Mouse (Mus musculus) ovary, adult 10 weeks (tissue): Measurements from ENCODE around the gene Serpina1d. TPM values are rescaled to one million over a fixed set of nuclear protein-coding genes. Genes with fewer than 3 reads are reported as not detected.

ENCODE experiments used
- polyA plus RNA-seq: library from polyadenylated mRNA; stranded (reverse); fragments of 350-450 nt; fragmentation: Illumina TruSeq; extraction: RNeasy Lipid Tissue Mini Kit (QIAGEN cat#74804); gene quantifications from one replicate; pipeline ENCODE4 v1.2.3, GENCODE M21; 2014

Serpina1d gene
- polyA plus RNA-seq, result not detected

GRCm38 (mm10) chr12:103773246-103773851 is at the start of gene Serpina1d:
Gene Serpina1d (minus strand): TSS chr12:103773592.

Other genes starting within 250 kb of the Serpina1d start
- 3.4 TPM for gene Ppp4r4, start 241.3 kb downstream of the Serpina1d start, polyA plus RNA-seq
- not detected for gene Serpina10, start 142.1 kb downstream of the Serpina1d start, polyA plus RNA-seq
- 0.57 TPM for gene Serpina6, start 116.4 kb downstream of the Serpina1d start, polyA plus RNA-seq
- not detected for gene Serpina16, start 97.5 kb downstream of the Serpina1d start, polyA plus RNA-seq
- gene Serpina1f, start 78.1 kb downstream of the Serpina1d start, polyA plus RNA-seq, result not detected
- not detected for gene Serpina1b, start 56.8 kb upstream of the Serpina1d start, polyA plus RNA-seq
- gene Serpina1a, start 90.0 kb upstream of the Serpina1d start, polyA plus RNA-seq, result not detected
- not detected for gene Serpina1c, start 131.3 kb upstream of the Serpina1d start, polyA plus RNA-seq
- 20.9 TPM for gene Serpina1e, start 185.4 kb upstream of the Serpina1d start, polyA plus RNA-seq
- gene Serpina11, start 216.4 kb upstream of the Serpina1d start, polyA plus RNA-seq, result not detected
- 0.40 TPM for gene Serpina9, start 240.2 kb upstream of the Serpina1d start, polyA plus RNA-seq